Mouse (Mus musculus): Measurements from ENCODE around the gene Stfa3. TPM values are rescaled to one million over a fixed set of nuclear protein-coding genes. Genes with fewer than 3 reads are reported as not detected.

Stfa3 gene
- not detected in 2 replicates for polyA plus RNA-seq (2012; rRNA removed)

DNA sequence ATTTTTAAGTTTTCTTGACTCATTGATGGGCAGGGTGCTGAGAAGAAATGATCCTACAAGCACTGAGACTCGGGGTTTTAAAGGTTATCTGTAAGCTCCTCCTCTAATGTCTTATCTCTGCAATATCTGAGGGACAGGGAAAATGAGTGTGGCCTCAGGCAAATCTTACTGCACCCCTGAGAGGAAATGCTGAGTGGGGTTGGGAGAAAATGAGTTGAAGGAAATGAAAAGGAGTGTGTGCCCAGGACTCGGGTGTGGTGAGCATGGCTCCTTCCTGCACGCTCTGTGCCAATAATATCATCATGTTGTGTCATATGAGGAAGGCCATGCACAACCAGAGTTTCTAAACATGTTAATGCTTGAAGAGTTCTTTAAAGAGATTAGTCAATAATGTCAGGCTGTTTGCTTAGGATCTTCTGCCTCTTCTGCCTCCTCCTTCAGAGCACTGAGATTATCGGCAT lies at the start of gene Stfa3:
Gene Stfa3 (minus strand): TSS at position 51 of the 461 bp plus-strand sequence.

DNA sequence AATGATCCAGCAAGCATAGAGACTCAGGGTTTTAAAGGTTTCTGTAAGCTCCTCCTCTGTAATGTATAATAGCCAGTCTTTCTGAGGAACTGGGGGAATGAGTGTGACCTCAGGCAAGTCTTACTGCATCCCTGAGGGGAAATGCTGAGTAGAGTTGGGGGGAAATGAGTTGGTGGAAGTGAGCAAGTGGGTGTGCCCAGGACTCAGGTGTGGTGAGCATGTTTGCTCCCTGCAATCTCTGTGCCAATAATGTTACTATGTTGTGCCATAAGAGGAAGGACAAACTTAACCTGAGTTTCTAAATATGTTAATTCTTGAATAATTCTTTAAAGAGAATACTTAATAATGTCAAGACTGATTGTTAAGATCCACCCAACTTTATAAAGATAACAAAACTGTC lies 46.8 kb downstream of the Stfa3 start, which contains the start of gene Stfa2:
Gene Stfa2 (minus strand): TSS at position 101 of the 400 bp plus-strand sequence.

Other genes starting within 250 kb of the Stfa3 start
- gene Gm5416, start 245.0 kb downstream of the Stfa3 start, polyA plus RNA-seq (2012; rRNA removed), result not detected in 2 replicates
- not detected in 2 replicates for gene 2010005H15Rik, start 233.9 kb downstream of the Stfa3 start, polyA plus RNA-seq (2012; rRNA removed)
- gene Stfa1, start 178.4 kb downstream of the Stfa3 start, polyA plus RNA-seq (2012; rRNA removed), result not detected in 2 replicates
- gene BC117090, start 121.1 kb downstream of the Stfa3 start, polyA plus RNA-seq (2012; rRNA removed), result not detected in 2 replicates
- gene BC100530, start 87.6 kb downstream of the Stfa3 start, polyA plus RNA-seq (2012; rRNA removed), result not detected in 2 replicates
- gene Stfa2, start 46.9 kb downstream of the Stfa3 start, polyA plus RNA-seq (2012; rRNA removed), result not detected in 2 replicates
- 0.06 and 0.07 TPM in 2 replicates for gene Casr, start 106.7 kb upstream of the Stfa3 start, polyA plus RNA-seq (2012; rRNA removed)
- gene Cd86, start 210.7 kb upstream of the Stfa3 start, polyA plus RNA-seq (2012; rRNA removed), result 0.75 and 1.1 TPM in 2 replicates
- gene Ildr1, start 238.6 kb upstream of the Stfa3 start, polyA plus RNA-seq (2012; rRNA removed), result 10.0 and 11.3 TPM in 2 replicates

Data from ovary, adult 2 months (tissue).